Mouse (Mus musculus): Measurements from ENCODE around the gene Shox2. TPM values are rescaled to one million over a fixed set of nuclear protein-coding genes. Genes with fewer than 3 reads are reported as not detected.

Gene Shox2
- polyA plus RNA-seq, 1 experiment from 2014 or later = 0.87 TPM

GRCm38 (mm10) chr3:66976889-66977615 lies 4.5 kb downstream of the Shox2 start:
- WGBS = 7% methylated on average over 13 of the region's 13 CpGs
- peaks cover 10% of the 10 kb centered on the region; the same call in 1 of the 2 replicates for H3K4me1 ChIP-seq (ENCODE audit: insufficient read depth, low read depth, low read length)
- H3K36me3 ChIP-seq (ENCODE audit: insufficient read depth, low read length) = no peaks in the 10 kb centered on the region
- H3K9me3 ChIP-seq (ENCODE audit: low read length) = no peaks in the 10 kb centered on the region
- H3K4me2 ChIP-seq (replicated peaks; ENCODE audit: low read depth, low read length) = no peak overlapping the region
- no peak overlapping the region for H3K27ac ChIP-seq (ENCODE audit: low read length)
- ATAC-seq (no peak), DNase-seq (ENCODE audit: low spot score) (no peak)
- no peak overlapping the region for H3K4me3 ChIP-seq (ENCODE audit: low read depth, low read length)
- H3K9ac ChIP-seq (replicated peaks; ENCODE audit: low read depth) = no peak overlapping the region
- no peak for TF ChIP-seq EP300 (IDR thresholded peaks at IDR 0.05)
- no peak for TF ChIP-seq CTCF (IDR thresholded peaks at IDR 0.05)
- H3K27me3 ChIP-seq (replicated peaks; ENCODE audit: insufficient read depth, low read length) = peaks cover 93% of the 10 kb centered on the region

- no peak for DNase-seq (ENCODE audit: low spot score)
- H3K4me1 ChIP-seq (ENCODE audit: insufficient read depth, low read depth, low read length) = peaks cover 10% of the 10 kb centered on the region; the same call in 1 of the 2 replicates
- TF ChIP-seq EP300 (IDR thresholded peaks at IDR 0.05) (no peak), CTCF (IDR thresholded peaks at IDR 0.05) (no peak)
- peaks cover 90% of the 10 kb centered on the region for H3K27me3 ChIP-seq (replicated peaks; ENCODE audit: insufficient read depth, low read length)
- H3K4me3 ChIP-seq (ENCODE audit: low read depth, low read length) = no peak overlapping the region
- H3K27ac ChIP-seq (ENCODE audit: low read length) = no peak overlapping the region
- no peak overlapping the region for H3K4me2 ChIP-seq (replicated peaks; ENCODE audit: low read depth, low read length)
- ATAC-seq = no peak
- WGBS = 19% methylated on average over 3 of the region's 3 CpGs
- H3K9me3 ChIP-seq (ENCODE audit: low read length) = no peaks in the 10 kb centered on the region
- no peak overlapping the region for H3K9ac ChIP-seq (replicated peaks; ENCODE audit: low read depth)
- no peaks in the 10 kb centered on the region for H3K36me3 ChIP-seq (ENCODE audit: insufficient read depth, low read length)
Observed at GRCm38 (mm10) chr3:66974501-66974900, 7.1 kb downstream of the Shox2 start.

DNA sequence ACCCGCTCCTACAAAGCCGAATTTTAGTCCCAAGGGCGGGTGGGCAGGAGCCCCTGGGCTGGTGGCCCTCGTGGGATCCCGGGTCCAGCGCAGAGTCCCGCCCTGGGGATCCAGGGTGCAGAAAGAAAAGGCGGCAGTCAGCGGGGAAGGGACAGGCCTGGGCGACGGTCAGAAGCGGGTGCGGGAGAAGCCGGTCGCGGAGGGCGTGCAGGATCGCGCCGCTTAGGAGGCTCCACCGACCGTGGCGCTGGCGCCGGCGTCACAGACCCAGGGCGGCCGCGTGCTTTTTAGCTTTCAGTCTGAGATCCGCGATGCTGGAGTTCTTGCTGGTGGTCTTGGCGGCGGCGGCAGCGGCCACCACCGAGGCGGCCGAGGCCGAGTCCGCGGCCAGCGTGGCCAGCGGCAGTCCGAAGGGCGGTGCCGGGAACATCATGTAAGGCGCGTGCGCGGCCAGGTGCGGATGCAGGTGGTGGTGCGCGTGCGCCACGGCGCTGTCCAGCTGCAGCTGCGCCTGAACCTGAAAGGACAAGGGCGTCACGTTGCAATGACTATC lies 8.1 kb downstream of the Shox2 start:
- Histone ChIP-seq H3K4me3 (ENCODE audit: low read depth, low read length) (peak overlapping the region; percentile 38), H3K4me2 (replicated peaks; ENCODE audit: low read depth, low read length) (peak overlapping the region; percentile 65), H3K27me3 (replicated peaks; ENCODE audit: insufficient read depth, low read length) (peaks cover 81% of the 10 kb centered on the region), H3K36me3 (ENCODE audit: insufficient read depth, low read length) (no peaks in the 10 kb centered on the region), H3K27ac (ENCODE audit: low read length) (no peak overlapping the region), H3K4me1 (ENCODE audit: insufficient read depth, low read depth, low read length) (peaks cover 5% of the 10 kb centered on the region; the same call in 1 of the 2 replicates), H3K9ac (replicated peaks; ENCODE audit: low read depth) (no peak overlapping the region), H3K9me3 (ENCODE audit: low read length) (no peaks in the 10 kb centered on the region)
- TF ChIP-seq EP300 (IDR thresholded peaks at IDR 0.05) (no peak), CTCF (IDR thresholded peaks at IDR 0.05) (no peak)
- under 1% methylated on average over 58 of the region's 59 CpGs for WGBS
- DNase-seq (ENCODE audit: low spot score) (peak; percentile 79), ATAC-seq (peak; percentile 94)

GRCm38 (mm10) chr3:66972191-66972950 lies 9.2 kb downstream of the Shox2 start:
- DNase-seq (ENCODE audit: low spot score) (no peak), ATAC-seq (no peak)
- H3K9me3 ChIP-seq (ENCODE audit: low read length) = no peaks in the 10 kb centered on the region
- peaks cover 81% of the 10 kb centered on the region for H3K27me3 ChIP-seq (replicated peaks; ENCODE audit: insufficient read depth, low read length)
- no peak overlapping the region for H3K27ac ChIP-seq (ENCODE audit: low read length)
- no peak overlapping the region for H3K4me3 ChIP-seq (ENCODE audit: low read depth, low read length)
- H3K36me3 ChIP-seq (ENCODE audit: insufficient read depth, low read length) = no peaks in the 10 kb centered on the region
- 5% methylated on average over 16 of the region's 16 CpGs for WGBS
- TF ChIP-seq CTCF (IDR thresholded peaks at IDR 0.05) (no peak), EP300 (IDR thresholded peaks at IDR 0.05) (no peak)
- no peak overlapping the region for H3K9ac ChIP-seq (replicated peaks; ENCODE audit: low read depth)
- H3K4me1 ChIP-seq (ENCODE audit: insufficient read depth, low read depth, low read length) = peaks cover 4% of the 10 kb centered on the region; the same call in 1 of the 2 replicates
- no peak overlapping the region for H3K4me2 ChIP-seq (replicated peaks; ENCODE audit: low read depth, low read length)

- no peak overlapping the region for H3K27ac ChIP-seq (ENCODE audit: low read length)
- peaks cover 4% of the 10 kb centered on the region; the same call in 1 of the 2 replicates for H3K4me1 ChIP-seq (ENCODE audit: insufficient read depth, low read depth, low read length)
- no peaks in the 10 kb centered on the region for H3K36me3 ChIP-seq (ENCODE audit: insufficient read depth, low read length)
- H3K27me3 ChIP-seq (replicated peaks; ENCODE audit: insufficient read depth, low read length) = peaks cover 70% of the 10 kb centered on the region
- H3K9me3 ChIP-seq (ENCODE audit: low read length) = no peaks in the 10 kb centered on the region
- H3K4me2 ChIP-seq (replicated peaks; ENCODE audit: low read depth, low read length) = no peak overlapping the region
- DNase-seq (ENCODE audit: low spot score) (no peak), ATAC-seq (no peak)
- 1% methylated on average over 29 of the region's 29 CpGs for WGBS
- TF ChIP-seq EP300 (IDR thresholded peaks at IDR 0.05) = no peak
- no peak for TF ChIP-seq CTCF (IDR thresholded peaks at IDR 0.05)
- no peak overlapping the region for H3K9ac ChIP-seq (replicated peaks; ENCODE audit: low read depth)
- no peak overlapping the region for H3K4me3 ChIP-seq (ENCODE audit: low read depth, low read length)
Observed at GRCm38 (mm10) chr3:66970661-66971331, 10.8 kb downstream of the Shox2 start.

DNA sequence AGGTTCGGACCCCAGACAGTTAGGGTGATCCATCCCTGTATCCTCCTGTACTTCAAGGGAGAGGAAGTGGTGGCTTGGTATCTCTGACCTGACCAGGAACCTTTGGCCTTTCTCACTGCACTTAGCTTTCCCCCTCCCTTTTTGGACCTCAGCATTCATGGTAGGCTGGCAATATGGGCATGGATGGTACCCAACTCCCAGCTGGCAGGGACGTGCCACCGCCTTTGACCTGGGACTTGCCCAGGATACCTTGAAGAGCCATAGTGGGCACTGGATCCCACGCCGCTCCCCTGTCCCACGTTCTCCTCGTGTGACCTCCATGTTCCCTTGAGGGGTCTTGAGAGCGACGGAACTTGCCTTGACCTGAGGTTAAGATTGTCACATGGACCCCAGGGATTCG lies 11.3 kb downstream of the Shox2 start:
- H3K4me3 ChIP-seq (ENCODE audit: low read depth, low read length) = no peak overlapping the region
- no peaks in the 10 kb centered on the region for H3K36me3 ChIP-seq (ENCODE audit: insufficient read depth, low read length)
- no peaks in the 10 kb centered on the region for H3K9me3 ChIP-seq (ENCODE audit: low read length)
- no peak overlapping the region for H3K4me2 ChIP-seq (replicated peaks; ENCODE audit: low read depth, low read length)
- no peak overlapping the region for H3K9ac ChIP-seq (replicated peaks; ENCODE audit: low read depth)
- peaks cover 4% of the 10 kb centered on the region; the same call in 1 of the 2 replicates for H3K4me1 ChIP-seq (ENCODE audit: insufficient read depth, low read depth, low read length)
- no peak for ATAC-seq
- H3K27me3 ChIP-seq (replicated peaks; ENCODE audit: insufficient read depth, low read length) = peaks cover 68% of the 10 kb centered on the region
- TF ChIP-seq CTCF (IDR thresholded peaks at IDR 0.05) (no peak), EP300 (IDR thresholded peaks at IDR 0.05) (no peak)
- DNase-seq (ENCODE audit: low spot score) = no peak
- 2% methylated on average over 10 of the region's 10 CpGs for WGBS
- no peak overlapping the region for H3K27ac ChIP-seq (ENCODE audit: low read length)

Measured in lung, postnatal 0 days (tissue).